Mouse (Mus musculus) erythroid progenitor cell, adult 5-6 weeks (primary cell): ENCODE results near the gene Ppm1f. TPM values are rescaled to one million over a fixed set of nuclear protein-coding genes. Genes with fewer than 3 reads are reported as not detected.
"Not testable (repeated sequence)": the region's sequence is repeated elsewhere in the genome, so short reads cannot be mapped to it uniquely, and the experiment has no call there.

Experiments
- ATAC-seq: replicated peaks from 2 replicates; pipeline ENCODE4 v1.8.0; 2016; ENCODE audit warnings: moderate number of reproducible peaks, mild to moderate bottlenecking, moderate TSS enrichment, inconsistent platforms; ENCODE audit not compliant: poor library complexity, low FRiP score, severe bottlenecking
- total RNA-seq, 2 experiments: library from RNA; stranded (forward) in 1 of 2; stranded (reverse) in 1 of 2; fragments of 150-400 nt in 1 of 2; fragments of 186-747, 209-891 nt in 1 of 2; gene quantifications; 2 replicates each; pipeline versions ENCODE4 v1.2.3 to v1.2.4; 2015 to 2017; ENCODE audit warnings: low replicate concordance in 2 of 2

Ppm1f gene
- total RNA-seq, 2 experiments from 2014 or later: 0.30 to 1.7 TPM

DNA sequence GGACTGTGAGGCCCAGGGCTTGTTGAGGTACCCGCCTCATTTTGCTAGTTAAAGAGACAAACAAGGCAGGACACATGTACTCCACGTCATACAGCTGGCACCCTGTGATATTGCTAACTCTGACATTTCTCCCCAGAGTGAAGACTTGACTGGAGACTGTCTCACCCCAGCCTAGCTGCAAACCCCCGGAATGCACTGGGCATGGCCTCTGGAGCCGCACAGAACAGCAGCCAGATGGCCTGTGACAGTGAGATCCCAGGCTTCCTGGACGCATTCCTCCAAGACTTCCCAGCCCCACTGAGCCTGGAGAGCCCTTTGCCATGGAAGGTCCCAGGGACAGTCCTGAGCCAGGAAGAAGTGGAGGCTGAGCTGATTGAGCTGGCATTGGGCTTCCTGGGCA, 6.9 kb downstream of the Ppm1f start:
- no peak for ATAC-seq

DNA sequence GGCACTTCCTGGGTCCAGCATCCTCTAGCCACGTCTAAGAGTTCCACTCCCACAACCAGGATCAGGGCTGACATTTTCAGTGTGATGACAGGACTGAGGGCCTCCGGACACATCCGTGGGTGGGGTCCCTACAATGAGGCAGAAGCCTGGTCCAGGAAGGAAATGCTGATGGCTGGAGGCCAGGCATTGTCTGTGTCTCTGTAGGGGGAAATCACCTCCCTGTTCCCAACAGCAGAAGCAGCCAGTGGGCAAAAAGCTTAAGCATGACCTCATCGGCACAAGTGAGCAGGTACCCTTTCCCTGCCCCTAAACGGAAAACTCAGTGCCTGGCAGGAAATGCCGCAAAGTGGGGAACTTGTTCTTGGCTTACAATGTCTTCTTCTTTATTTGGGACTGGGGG, 11.5 kb downstream of the Ppm1f start:
- ATAC-seq: no peak

DNA sequence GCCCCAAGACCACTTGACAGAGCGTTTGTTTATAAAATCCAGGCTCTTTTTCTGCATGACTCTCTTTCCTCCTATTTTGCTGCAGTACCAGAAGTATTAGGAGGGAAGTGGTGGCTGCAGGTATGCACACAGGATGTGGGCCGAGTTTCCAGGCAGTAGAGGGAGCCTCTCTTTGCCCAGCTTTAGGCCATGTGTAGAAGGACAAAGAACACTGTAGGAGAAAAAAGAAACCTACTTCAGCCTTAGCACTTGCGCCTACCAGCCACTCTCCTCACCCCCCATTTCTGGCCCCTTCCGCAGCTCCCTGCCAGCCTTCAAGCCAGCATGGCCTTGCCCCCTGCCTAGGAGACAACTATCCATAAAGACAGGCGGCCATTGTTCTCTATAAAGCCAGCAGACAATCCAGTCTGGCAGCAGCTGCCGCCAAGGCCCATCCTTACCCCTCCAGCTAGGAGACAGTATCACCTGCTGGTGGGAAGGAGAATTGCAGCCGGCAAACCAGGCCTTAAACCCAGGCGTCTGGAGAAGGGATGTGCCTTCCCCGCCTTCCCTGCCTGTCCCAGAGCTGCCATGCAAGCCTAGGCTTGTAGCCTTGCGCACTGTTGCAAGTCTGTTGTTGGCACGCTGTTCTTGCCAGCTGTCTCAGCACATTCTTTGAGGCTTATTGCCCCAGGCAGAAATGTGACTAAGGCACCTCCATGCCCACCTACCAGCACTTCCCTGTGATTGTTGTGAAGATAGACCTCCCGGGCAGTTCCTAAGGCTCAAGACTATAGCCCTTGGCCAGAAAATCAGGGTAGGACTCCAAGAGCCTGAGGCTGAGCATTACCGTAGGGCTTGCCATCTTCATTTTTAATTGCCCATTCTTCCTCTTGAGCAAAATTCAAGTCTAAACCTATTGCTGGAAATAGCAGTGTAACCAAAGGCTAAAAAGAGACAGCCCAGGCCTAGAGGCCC, 15.7 kb downstream of the Ppm1f start:
- peak; percentile 81 for ATAC-seq

DNA sequence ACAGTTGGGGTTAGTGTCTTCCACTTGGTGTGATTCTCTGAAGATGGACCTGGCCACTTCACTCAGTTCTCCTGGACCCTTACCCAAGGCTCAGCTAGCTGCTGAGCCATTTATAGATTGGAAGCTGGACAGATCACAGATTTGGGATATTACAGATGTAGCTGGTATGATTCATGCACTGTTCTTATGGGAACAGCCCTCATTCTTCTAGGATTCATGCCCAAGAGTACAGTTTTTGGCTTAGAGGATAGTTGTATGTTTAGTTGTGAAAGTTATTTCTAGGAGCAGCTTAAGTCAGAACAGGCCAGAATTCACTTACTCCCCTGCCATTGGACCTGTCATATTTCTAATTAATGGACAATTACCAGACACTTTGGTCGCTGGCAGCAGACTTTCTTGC, 17.2 kb downstream of the Ppm1f start:
- no peak for ATAC-seq

DNA sequence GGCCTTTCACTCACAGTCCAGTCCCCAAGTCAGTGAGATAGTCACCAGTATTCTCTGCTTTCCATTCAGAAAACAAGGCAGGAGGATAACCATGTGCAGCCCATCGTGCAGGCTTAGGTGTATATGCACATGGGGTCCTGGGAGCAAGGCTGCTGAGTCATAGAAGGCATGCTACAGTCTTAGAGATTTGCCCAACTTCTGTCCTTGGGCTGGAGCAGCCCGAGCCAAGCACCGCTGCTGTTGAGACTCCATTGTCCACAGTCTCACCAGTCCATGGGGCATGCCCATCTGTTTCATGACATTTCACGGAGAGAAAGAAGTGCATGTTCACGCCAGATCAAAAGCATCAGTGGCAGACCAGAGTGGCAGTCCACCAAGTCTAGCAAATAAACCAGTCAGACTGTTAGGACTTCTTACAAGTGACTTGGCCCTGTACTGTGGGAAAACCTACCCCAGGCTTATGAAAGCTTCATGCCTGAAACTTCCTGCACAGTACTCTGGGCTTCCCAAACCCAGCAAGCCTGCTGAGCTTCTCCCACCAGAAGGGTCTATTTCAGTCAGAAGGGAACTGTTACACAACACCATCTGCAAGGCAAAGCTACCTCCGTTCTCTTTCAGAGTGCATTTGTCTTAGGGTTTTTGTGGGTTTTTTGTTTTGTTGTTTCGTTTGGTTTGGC, 22.3 kb downstream of the Ppm1f start:
- ATAC-seq: no peak

DNA sequence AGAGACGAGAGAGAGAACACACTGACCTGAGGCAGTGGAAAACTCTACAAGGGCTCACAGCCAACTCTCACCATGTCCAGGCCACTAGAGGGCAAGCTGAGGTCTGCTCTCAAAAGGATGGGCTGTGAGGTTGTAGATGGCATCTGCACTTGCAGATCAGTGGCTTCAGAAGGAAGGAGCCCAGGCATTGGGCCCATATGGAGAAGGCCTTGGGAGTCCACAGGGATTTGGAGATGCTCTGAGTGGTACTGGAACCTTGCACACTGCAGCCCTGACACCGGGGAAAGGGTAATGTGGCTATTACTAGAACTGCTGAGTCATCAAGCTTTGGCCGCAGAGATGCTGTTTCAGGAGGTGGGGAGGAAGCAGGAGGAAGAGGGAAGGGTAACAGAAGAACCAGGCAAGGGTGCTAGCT, 24.8 kb downstream of the Ppm1f start:
- no peak for ATAC-seq

DNA sequence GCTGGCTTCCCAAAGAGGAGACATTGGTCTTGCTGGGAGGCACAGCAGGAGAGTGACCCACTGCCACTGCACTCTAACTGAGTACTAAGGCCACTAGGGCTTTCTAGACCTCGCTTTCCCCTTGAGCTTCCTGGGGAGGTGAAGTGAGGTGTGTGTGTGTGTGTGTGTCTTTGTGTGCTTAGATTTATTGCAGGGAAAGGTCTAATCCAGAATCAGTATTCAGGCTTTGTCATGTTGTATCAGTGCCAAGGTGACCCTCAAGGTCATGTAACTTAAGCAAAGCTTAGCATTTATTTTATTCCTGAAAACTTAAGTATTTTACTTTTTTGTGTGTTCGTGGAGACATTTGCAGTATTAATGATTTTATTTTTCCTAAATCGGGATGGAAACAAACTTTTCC, 28.2 kb downstream of the Ppm1f start:
- ATAC-seq: no peak

DNA sequence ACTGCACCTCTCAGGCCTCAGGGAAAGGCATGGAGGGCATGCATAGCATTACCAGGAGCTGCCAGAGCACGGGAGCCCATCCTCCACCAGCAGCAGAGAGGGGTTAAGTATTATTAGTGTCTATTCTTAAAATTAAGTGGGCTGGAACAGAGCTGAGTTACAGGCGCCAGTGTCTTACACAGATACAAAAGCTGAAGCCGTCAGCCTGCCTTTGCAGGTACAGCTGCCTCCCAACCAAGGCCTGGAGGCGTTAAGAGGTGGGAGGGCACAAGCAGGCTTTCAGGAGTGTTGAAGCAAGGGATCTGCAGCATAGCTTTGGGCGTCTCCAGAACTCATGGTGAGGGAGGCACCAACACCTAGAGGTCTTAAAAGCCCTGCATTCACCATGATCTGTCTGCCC, 30.3 kb downstream of the Ppm1f start:
- ATAC-seq: no peak

DNA sequence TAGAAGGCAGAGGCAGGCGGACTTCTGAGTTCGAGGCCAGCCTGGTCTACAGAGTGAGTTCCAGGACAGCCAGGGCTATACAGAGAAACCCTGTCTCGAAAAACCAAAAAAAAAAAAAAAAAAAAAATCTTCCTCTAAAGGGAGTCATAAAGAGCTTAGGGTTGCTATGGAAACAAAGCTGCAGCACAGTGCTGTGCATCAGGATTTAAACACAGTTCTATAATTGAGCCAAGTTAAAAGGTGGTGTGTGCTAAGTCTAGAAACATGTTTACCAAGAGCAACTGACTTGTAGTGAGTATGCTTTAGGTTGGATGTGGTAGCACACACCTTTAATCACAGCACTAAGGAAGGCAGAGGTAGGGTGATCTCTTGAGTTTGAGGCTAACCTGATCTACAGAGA, 32.6 kb downstream of the Ppm1f start:
- ATAC-seq: not testable (repeated sequence)

DNA sequence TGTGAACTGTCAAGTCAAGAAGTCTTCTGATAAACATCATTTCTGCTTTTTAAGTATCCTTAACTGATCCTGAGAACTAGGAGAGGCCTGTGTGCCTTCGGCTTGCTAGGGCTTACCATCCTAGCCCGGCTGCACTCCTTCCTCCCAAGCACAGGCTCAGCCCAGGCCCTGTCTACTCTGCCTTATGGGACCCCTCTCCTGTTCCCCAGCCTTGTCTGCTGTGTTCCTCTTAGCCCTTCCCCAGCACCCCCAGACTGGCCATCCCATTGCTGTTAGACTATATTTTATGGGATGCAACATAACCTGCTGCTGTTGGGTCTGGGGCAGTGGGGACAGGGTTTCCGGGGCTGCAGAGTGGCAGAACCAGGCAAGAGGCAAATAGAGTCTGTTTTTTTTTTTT, 34.1 kb downstream of the Ppm1f start:
- ATAC-seq: no peak

DNA sequence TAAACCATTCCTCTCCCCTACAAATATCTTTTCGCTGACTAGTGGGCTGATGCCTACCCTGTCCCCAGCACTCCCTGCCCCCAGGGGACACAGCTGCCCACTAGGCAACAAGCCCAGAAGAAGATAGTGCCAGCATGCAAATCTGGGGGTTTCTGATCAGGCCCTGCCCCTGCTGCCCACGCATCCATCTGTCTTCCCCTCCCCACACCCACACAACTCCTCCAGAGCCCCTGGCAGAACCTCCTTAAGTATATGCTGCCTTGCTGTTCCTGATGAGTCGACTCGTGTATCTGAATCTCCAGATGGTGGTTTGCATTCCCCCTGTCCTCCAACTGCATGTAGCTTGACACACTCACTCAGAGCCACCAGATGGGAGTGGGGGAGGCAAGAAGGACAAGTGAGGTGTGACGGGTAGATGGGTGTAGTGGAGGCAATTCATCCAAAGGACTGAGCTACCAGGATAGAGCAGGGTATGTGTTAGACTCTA, 34.6 kb downstream of the Ppm1f start:
- ATAC-seq: no peak

DNA sequence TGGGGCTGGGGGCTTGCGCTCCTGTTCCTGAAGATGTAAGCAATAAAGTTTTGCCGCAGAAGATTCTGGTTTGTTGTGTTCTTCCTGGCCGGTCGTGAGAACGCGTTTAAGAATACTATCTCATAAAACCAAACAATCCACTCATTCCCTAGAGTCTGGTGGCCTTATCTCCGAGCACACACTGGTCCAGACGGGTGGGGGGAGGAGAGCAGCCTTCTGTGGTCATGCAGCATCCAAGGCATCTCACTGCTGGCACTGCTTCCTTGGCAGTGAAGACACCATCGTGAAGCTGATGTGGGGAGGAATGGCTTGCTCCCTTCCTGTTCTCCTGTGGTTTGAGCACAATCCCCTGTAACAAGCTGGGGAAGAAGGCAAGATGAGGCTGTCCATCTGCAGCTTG, 43.3 kb downstream of the Ppm1f start:
- ATAC-seq: no peak

DNA sequence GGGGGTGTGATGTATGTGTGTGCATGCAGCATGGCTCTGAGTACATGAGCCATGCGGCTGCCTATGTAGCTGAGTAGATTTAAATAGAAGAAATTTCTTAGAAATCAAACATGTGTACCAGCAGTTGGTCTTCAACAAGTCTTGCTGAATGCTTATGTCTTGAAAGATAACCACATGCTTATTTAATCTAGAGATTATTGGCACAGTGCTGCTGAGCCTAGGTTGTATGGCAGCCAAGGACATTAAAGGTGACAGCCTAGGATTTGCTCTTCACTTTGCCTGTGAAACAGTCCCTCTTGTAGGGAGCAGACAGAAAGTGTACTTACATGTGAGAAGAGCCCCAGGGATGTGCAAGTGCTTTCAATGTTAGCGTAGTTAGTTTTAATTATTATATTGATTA, 44.8 kb downstream of the Ppm1f start:
- ATAC-seq: no peak

DNA sequence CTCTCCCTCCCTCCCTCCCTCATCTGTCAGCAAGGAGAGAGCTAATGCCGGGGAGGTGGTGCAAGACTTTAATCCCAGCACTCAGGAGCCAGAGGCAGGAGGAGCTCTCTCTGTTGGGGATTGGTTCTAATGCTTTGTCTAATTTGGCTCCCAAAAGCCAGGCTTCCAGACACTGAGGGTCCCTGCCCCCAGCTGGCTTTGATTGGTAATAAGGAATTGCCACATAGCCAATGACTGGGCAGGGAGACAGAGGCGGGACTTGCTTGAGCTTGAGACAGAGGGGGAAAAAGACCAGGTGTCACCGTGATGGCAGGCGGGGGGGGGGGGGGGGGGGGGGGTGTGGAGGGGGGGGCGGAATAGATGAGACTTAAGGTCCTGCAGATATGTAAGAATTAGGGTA, 62.3 kb downstream of the Ppm1f start:
- no peak for ATAC-seq

DNA sequence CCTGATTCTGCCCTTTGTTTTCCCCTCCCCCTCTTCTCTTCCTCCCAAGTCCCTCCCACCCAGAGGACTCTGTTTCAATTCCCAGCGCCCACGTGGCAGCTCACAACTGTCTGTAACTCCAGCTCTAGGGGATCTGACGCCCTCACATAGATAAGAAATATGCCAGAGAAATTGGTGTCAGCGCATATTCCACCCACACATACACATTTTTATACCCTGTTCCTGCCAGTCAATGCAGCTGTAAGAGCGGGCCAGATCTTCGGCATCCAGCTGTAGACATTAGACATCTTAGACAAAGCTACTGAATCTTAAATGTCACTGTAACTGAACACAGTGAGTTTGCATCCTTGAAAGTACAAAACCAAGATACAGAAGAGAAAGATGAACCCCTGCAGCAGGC, 63.6 kb downstream of the Ppm1f start:
- ATAC-seq: no peak

DNA sequence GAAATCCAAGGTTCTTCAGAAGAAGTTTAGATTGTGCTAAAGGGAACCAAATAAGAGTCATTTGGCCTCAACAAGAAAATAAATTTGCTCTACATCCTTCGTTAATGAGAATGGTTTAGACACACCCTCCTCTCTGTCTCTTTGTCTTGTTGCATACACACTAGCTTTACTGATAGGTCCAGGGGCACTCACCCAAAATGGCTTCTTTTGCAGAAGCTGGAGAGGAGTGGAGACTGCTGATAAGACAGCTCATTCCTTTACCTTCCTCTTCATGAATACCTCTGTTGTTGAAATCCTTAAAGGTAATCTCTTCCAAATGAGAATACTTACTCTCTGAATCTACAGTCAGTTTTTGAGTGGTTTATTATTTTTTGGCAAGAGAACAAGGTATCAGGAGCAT, 68.9 kb downstream of the Ppm1f start:
- ATAC-seq: no peak

DNA sequence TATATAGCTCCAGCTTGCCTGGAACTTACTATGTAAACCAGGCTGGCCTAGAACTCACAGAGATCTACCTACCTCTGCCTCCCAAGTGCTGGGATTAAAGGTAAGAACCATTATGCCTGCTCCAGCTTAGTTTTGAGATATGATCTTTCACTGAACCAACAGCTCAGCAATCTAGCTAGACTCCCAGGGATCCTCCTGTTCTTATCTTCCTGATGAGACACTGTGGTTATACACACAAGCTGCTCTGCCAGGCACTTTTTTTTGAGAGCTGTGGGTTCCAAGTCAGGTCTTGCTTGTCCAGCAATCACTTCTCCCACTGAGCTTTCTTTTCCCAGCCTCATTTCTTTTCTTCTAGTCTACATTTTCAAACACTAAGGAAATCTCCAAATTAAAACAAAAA, 70.0 kb downstream of the Ppm1f start:
- no peak for ATAC-seq
